Mouse (Mus musculus): ENCODE results near the gene Hpcal1. TPM values are rescaled to one million over a fixed set of nuclear protein-coding genes. Genes with fewer than 3 reads are reported as not detected.

The Hpcal1 gene
- polyA plus RNA-seq, 1 experiment from 2014 or later, result 22.9 TPM

GRCm38 (mm10) chr12:17692356-17692755, 1.7 kb downstream of the Hpcal1 start:
- peak overlapping the region; percentile 87 for H3K4me2 ChIP-seq
- H3K9me3 ChIP-seq (replicated peaks; ENCODE audit: control insufficient read depth, low read length), result no peaks in the 10 kb centered on the region
- H3K4me3 ChIP-seq (ENCODE audit: low read depth, low read length), result peak overlapping the region; percentile 60
- H3K9ac ChIP-seq (ENCODE audit: low read depth, low read length), result no peak overlapping the region
- 47% methylated on average over 5 of the region's 5 CpGs for WGBS (ENCODE audit: insufficient replicate concordance)
- H3K27me3 ChIP-seq (ENCODE audit: control insufficient read depth, insufficient read depth, low read length), result no peaks in the 10 kb centered on the region
- ATAC-seq (replicated peaks; ENCODE audit: insufficient number of reproducible peaks, low FRiP score, low TSS enrichment), result no peak
- H3K36me3 ChIP-seq (ENCODE audit: control insufficient read depth, insufficient read depth, low read length), result no peaks in the 10 kb centered on the region
- H3K27ac ChIP-seq (ENCODE audit: low read depth, low read length), result no peak overlapping the region
- H3K4me1 ChIP-seq (ENCODE audit: control insufficient read depth, insufficient read depth, low read length), result peaks cover 4% of the 10 kb centered on the region; the same call in 1 of the 2 replicates

GRCm38 (mm10) chr12:17692953-17693352, 2.3 kb downstream of the Hpcal1 start:
- Histone ChIP-seq H3K9ac (ENCODE audit: low read depth, low read length) (no peak overlapping the region), H3K27ac (ENCODE audit: low read depth, low read length) (no peak overlapping the region)
- 78% methylated on average over 4 of the region's 4 CpGs for WGBS (ENCODE audit: insufficient replicate concordance)

GRCm38 (mm10) chr12:17694589-17695115, 4.0 kb downstream of the Hpcal1 start:
- no peaks in the 10 kb centered on the region for H3K36me3 ChIP-seq (ENCODE audit: control insufficient read depth, insufficient read depth, low read length)
- H3K27me3 ChIP-seq (ENCODE audit: control insufficient read depth, insufficient read depth, low read length), result no peaks in the 10 kb centered on the region
- no peak overlapping the region for H3K4me2 ChIP-seq
- 67% methylated on average over 1 of the region's 1 CpGs for WGBS (ENCODE audit: insufficient replicate concordance)
- H3K4me1 ChIP-seq (ENCODE audit: control insufficient read depth, insufficient read depth, low read length), result peaks cover 5% of the 10 kb centered on the region; the same call in 1 of the 2 replicates
- H3K9me3 ChIP-seq (replicated peaks; ENCODE audit: control insufficient read depth, low read length), result no peaks in the 10 kb centered on the region
- H3K9ac ChIP-seq (ENCODE audit: low read depth, low read length), result no peak overlapping the region
- no peak for ATAC-seq (replicated peaks; ENCODE audit: insufficient number of reproducible peaks, low FRiP score, low TSS enrichment)
- no peak overlapping the region for H3K27ac ChIP-seq (ENCODE audit: low read depth, low read length)
- H3K4me3 ChIP-seq (ENCODE audit: low read depth, low read length), result no peak overlapping the region

More at GRCm38 (mm10) chr12:17692953-17693352, 2.3 kb downstream of the Hpcal1 start:
- ATAC-seq (replicated peaks; ENCODE audit: insufficient number of reproducible peaks, low FRiP score, low TSS enrichment), result no peak
- no peaks in the 10 kb centered on the region for H3K9me3 ChIP-seq (replicated peaks; ENCODE audit: control insufficient read depth, low read length)
- no peak overlapping the region for H3K4me2 ChIP-seq
- H3K4me1 ChIP-seq (ENCODE audit: control insufficient read depth, insufficient read depth, low read length), result peaks cover 5% of the 10 kb centered on the region; the same call in 1 of the 2 replicates
- H3K4me3 ChIP-seq (ENCODE audit: low read depth, low read length), result no peak overlapping the region
- H3K27me3 ChIP-seq (ENCODE audit: control insufficient read depth, insufficient read depth, low read length), result no peaks in the 10 kb centered on the region
- H3K36me3 ChIP-seq (ENCODE audit: control insufficient read depth, insufficient read depth, low read length), result no peaks in the 10 kb centered on the region

DNA sequence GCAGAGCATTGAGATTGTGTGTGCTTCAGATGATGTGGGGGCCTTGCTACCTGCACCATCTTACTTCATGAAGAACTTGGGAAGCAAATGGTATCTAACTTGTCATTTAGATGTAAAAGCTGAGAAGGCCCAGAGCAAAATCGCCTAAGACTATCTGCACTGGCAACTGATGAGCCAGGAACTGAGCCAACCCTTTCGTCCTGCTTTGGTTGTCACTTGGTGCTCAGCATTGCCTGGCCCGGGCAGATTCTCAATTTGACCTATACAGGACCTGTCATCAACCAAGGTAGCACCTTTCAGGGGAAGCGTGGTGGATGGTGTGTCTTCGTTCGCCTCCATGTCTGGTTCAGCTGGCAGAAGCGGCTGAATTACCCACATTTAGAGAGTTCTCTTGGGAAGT, 5.7 kb downstream of the Hpcal1 start:
- ATAC-seq (replicated peaks; ENCODE audit: insufficient number of reproducible peaks, low FRiP score, low TSS enrichment), result no peak
- no peaks in the 10 kb centered on the region for H3K36me3 ChIP-seq (ENCODE audit: control insufficient read depth, insufficient read depth, low read length)
- WGBS (ENCODE audit: insufficient replicate concordance), result 69% methylated on average over 7 of the region's 7 CpGs
- no peaks in the 10 kb centered on the region for H3K27me3 ChIP-seq (ENCODE audit: control insufficient read depth, insufficient read depth, low read length)
- no peak overlapping the region for H3K4me2 ChIP-seq
- no peaks in the 10 kb centered on the region for H3K9me3 ChIP-seq (replicated peaks; ENCODE audit: control insufficient read depth, low read length)
- H3K9ac ChIP-seq (ENCODE audit: low read depth, low read length), result no peak overlapping the region
- H3K27ac ChIP-seq (ENCODE audit: low read depth, low read length), result no peak overlapping the region
- H3K4me1 ChIP-seq (ENCODE audit: control insufficient read depth, insufficient read depth, low read length), result peaks cover 8% of the 10 kb centered on the region; the same call in 1 of the 2 replicates
- H3K4me3 ChIP-seq (ENCODE audit: low read depth, low read length), result no peak overlapping the region

DNA sequence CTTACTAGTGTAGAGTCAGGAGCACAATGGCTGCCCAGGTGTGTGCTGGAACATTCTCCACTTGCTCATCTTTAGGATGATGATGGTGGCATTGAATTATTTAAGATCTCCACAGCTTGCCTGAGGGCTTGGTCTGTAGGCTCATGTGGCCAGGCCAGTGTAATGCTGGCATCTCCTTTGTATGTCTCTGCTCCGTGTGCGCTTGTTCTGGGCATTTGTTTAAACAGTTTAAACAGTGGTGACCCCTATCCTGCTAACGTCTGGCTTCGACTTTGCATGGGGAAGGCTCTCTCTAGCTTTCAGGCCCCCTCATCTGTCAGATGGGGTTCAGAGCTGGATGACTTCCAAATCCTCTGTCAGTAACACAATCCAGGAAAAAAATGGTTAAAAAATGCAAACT, 8.3 kb downstream of the Hpcal1 start:
- H3K9me3 ChIP-seq (replicated peaks; ENCODE audit: control insufficient read depth, low read length), result no peaks in the 10 kb centered on the region
- H3K27me3 ChIP-seq (ENCODE audit: control insufficient read depth, insufficient read depth, low read length), result no peaks in the 10 kb centered on the region
- H3K9ac ChIP-seq (ENCODE audit: low read depth, low read length), result no peak overlapping the region
- no peak for ATAC-seq (replicated peaks; ENCODE audit: insufficient number of reproducible peaks, low FRiP score, low TSS enrichment)
- H3K27ac ChIP-seq (ENCODE audit: low read depth, low read length), result no peak overlapping the region
- H3K4me3 ChIP-seq (ENCODE audit: low read depth, low read length), result no peak overlapping the region
- WGBS (ENCODE audit: insufficient replicate concordance), result 63% methylated on average over 4 of the region's 4 CpGs
- no peaks in the 10 kb centered on the region for H3K36me3 ChIP-seq (ENCODE audit: control insufficient read depth, insufficient read depth, low read length)
- no peak overlapping the region for H3K4me2 ChIP-seq
- H3K4me1 ChIP-seq (ENCODE audit: control insufficient read depth, insufficient read depth, low read length), result peaks cover 8% of the 10 kb centered on the region; the same call in 1 of the 2 replicates

DNA sequence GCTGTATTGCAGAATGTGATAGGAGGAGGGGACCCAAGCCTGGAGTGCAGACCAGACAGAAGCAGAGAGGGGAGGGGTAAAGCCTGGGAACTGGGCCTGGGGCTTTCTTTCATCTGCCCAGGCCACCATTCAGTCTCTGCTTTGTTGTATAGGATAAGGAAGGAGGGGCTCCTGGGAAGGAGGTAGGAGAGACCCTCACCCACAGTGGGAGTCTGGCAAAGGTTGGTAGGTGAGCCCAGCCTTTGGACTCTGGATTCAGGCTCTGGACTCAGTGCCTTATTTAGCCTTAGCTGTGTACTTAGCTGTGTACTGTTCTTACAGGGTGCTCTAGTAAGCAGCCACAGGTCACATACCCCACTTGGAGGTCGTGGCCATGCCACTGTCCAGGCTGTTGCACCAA, 8.8 kb downstream of the Hpcal1 start:
- Histone ChIP-seq H3K27ac (ENCODE audit: low read depth, low read length) (no peak overlapping the region), H3K9ac (ENCODE audit: low read depth, low read length) (no peak overlapping the region), H3K36me3 (ENCODE audit: control insufficient read depth, insufficient read depth, low read length) (no peaks in the 10 kb centered on the region), H3K4me3 (ENCODE audit: low read depth, low read length) (no peak overlapping the region), H3K4me2 (no peak overlapping the region), H3K9me3 (replicated peaks; ENCODE audit: control insufficient read depth, low read length) (no peaks in the 10 kb centered on the region), H3K4me1 (ENCODE audit: control insufficient read depth, insufficient read depth, low read length) (peaks cover 8% of the 10 kb centered on the region; the same call in 1 of the 2 replicates), H3K27me3 (ENCODE audit: control insufficient read depth, insufficient read depth, low read length) (no peaks in the 10 kb centered on the region)
- no peak for ATAC-seq (replicated peaks; ENCODE audit: insufficient number of reproducible peaks, low FRiP score, low TSS enrichment)
- WGBS (ENCODE audit: insufficient replicate concordance), result 68% methylated on average over 1 of the region's 1 CpGs

DNA sequence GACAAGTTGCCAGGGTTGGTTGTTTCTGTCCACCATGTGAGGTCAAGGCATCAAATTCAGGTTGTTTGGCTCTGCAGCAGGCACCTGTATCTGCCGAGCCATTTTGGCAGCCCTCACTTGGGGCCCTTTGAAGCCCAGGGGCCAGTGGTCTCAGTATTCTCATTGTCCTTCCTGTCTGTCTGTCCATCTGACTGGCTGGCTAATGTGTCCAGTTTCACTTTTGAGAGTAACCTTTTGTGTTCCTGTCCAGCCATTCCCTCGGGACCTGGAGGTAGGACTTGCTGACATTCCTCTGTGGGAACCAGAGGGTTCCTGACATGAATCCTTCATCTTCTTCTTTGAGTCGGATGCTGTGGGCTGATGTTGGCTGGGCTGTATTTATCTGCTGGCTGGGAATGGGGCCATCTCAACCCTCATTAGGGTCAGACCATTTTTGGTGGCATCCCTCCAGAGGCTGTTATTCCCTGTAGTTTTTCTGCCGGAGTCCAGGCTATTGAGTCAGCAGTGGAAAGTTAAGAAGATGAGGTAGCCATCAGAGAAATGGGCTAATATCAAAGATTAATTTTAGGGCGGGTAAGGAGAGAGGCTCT, 10.6 kb downstream of the Hpcal1 start:
- Histone ChIP-seq H3K4me3 (ENCODE audit: low read depth, low read length) (no peak overlapping the region), H3K9me3 (replicated peaks; ENCODE audit: control insufficient read depth, low read length) (no peaks in the 10 kb centered on the region), H3K4me1 (ENCODE audit: control insufficient read depth, insufficient read depth, low read length) (peaks cover 8% of the 10 kb centered on the region; the same call in 1 of the 2 replicates), H3K27me3 (ENCODE audit: control insufficient read depth, insufficient read depth, low read length) (no peaks in the 10 kb centered on the region), H3K4me2 (no peak overlapping the region), H3K36me3 (ENCODE audit: control insufficient read depth, insufficient read depth, low read length) (no peaks in the 10 kb centered on the region), H3K27ac (ENCODE audit: low read depth, low read length) (no peak overlapping the region), H3K9ac (ENCODE audit: low read depth, low read length) (no peak overlapping the region)
- WGBS (ENCODE audit: insufficient replicate concordance), result 68% methylated on average over 5 of the region's 5 CpGs
- no peak for ATAC-seq (replicated peaks; ENCODE audit: insufficient number of reproducible peaks, low FRiP score, low TSS enrichment)

DNA sequence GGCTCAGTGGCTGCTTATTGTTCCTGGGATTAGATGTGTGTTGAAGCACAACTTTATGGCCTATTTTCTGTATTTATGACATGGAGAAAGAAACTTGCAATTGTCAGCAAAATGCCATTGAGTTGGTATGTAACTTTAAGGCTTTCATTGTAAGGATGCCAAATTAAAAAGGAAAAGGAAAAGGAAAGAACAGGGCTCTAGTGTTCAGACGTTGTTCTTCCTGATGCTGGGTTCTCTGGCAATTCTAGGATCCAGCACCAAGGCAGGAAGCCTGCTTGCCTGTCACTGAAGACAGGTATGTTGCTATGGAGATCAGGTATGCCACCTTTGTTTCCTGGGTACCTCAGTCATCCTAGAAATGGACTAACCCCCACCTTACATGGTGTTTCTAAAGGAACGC, 11.1 kb downstream of the Hpcal1 start:
- Histone ChIP-seq H3K9ac (ENCODE audit: low read depth, low read length) (no peak overlapping the region), H3K27ac (ENCODE audit: low read depth, low read length) (no peak overlapping the region)

More for the DNA sequence above, 11.1 kb downstream of the Hpcal1 start:
- no peaks in the 10 kb centered on the region for H3K9me3 ChIP-seq (replicated peaks; ENCODE audit: control insufficient read depth, low read length)
- WGBS (ENCODE audit: insufficient replicate concordance), result 69% methylated on average over 2 of the region's 2 CpGs
- H3K4me1 ChIP-seq (ENCODE audit: control insufficient read depth, insufficient read depth, low read length), result peaks cover 6% of the 10 kb centered on the region; the same call in 1 of the 2 replicates
- no peaks in the 10 kb centered on the region for H3K27me3 ChIP-seq (ENCODE audit: control insufficient read depth, insufficient read depth, low read length)
- no peak overlapping the region for H3K4me2 ChIP-seq
- no peaks in the 10 kb centered on the region for H3K36me3 ChIP-seq (ENCODE audit: control insufficient read depth, insufficient read depth, low read length)
- H3K4me3 ChIP-seq (ENCODE audit: low read depth, low read length), result no peak overlapping the region
- ATAC-seq (replicated peaks; ENCODE audit: insufficient number of reproducible peaks, low FRiP score, low TSS enrichment), result no peak

All from heart, embryonic 11.5 days (tissue).